Mouse (Mus musculus) intestine, embryonic 16.5 days (tissue): ENCODE data around the gene Ehd1. TPM values are rescaled to one million over a fixed set of nuclear protein-coding genes. Genes with fewer than 3 reads are reported as not detected.
"Not testable (repeated sequence)": the region's sequence is repeated elsewhere in the genome, so short reads cannot be mapped to it uniquely, and the experiment has no call there.

ENCODE experiments used
- ATAC-seq: fragments of 200-750 bp; cut with Nextera tagmentation; 2 replicates; pipeline ENCODE4 v1.8.0; 2017; ENCODE audit warnings: moderate TSS enrichment, moderate library complexity
- H3K27ac ChIP-seq: fragments of 300-500 bp; sonication (generic); 2 replicates; pipeline ENCODE4 v1.5.1; 2014; ENCODE audit warnings: mild to moderate bottlenecking, low read length
- H3K27me3 ChIP-seq: fragments of 300-500 bp; sonication (generic); replicated peaks from 2 replicates; pipeline ENCODE4 v1.6.1; 2014; ENCODE audit warnings: low read length, control low read depth, mixed read lengths; ENCODE audit not compliant: control insufficient read depth, insufficient read depth
- H3K36me3 ChIP-seq: fragments of 300-500 bp; sonication (generic); 2 replicates; pipeline ENCODE4 v1.6.1; 2014; ENCODE audit warnings: low read length, control low read depth; ENCODE audit not compliant: control insufficient read depth, insufficient read depth
- H3K4me1 ChIP-seq: fragments of 300-500 bp; sonication (generic); 2 replicates; pipeline ENCODE4 v1.6.1; 2014; ENCODE audit warnings: low read length, control low read depth, mixed read lengths; ENCODE audit not compliant: control insufficient read depth, insufficient read depth
- H3K4me2 ChIP-seq: fragments of 300-500 bp; sonication (generic); 2 replicates; pipeline ENCODE4 v1.6.1; 2014; ENCODE audit warnings: low read depth, low read length, control low read depth
- H3K4me3 ChIP-seq: fragments of 300-500 bp; sonication (generic); 2 replicates; pipeline ENCODE4 v1.5.1; 2014; ENCODE audit warnings: mild to moderate bottlenecking, low read length
- H3K9ac ChIP-seq: fragments of 300-500 bp; sonication (generic); 2 replicates; pipeline ENCODE4 v1.6.1; 2014; ENCODE audit warnings: low read depth, low read length
- H3K9me3 ChIP-seq: fragments of 300-500 bp; sonication (generic); 2 replicates; pipeline ENCODE4 v1.6.1; 2016; ENCODE audit warnings: low read length, control low read depth; ENCODE audit not compliant: control insufficient read depth
- WGBS: fragments of 180-500 bp; shearing (Covaris S2); extraction: QIAGEN DNeasy Blood & Tissue Kit; methylation state at CpG from one replicate; pipeline ENCODE4 v1.1.7; 2014; 5-methylcytosine and 5-hydroxymethylcytosine counted together
- polyA plus RNA-seq: library from polyadenylated mRNA; unstranded; fragments of >200 nt; fragmentation: Nextera tagmentation; extraction: Ambion mirVana; gene quantifications from 2 replicates; pipeline ENCODE4 v1.2.1, GENCODE M21; 2015

Ehd1 gene
- polyA plus RNA-seq, 1 experiment from 2014 or later = 135 TPM

- WGBS = 48% methylated on average over 4 of the region's 4 CpGs
- Histone ChIP-seq H3K4me1 (peaks cover 6% of the 10 kb centered on the region), H3K4me3 (no peak overlapping the region), H3K36me3 (peaks cover 13% of the 10 kb centered on the region; the same call in 1 of the 2 replicates), H3K9me3 (no peaks in the 10 kb centered on the region), H3K27ac (no peak overlapping the region), H3K27me3 (no peaks in the 10 kb centered on the region), H3K4me2 (no peak overlapping the region), H3K9ac (no peak overlapping the region)
- ATAC-seq = no peak
Measured at GRCm38 (mm10) chr19:6302522-6302921, 26.0 kb downstream of the Ehd1 start.

GRCm38 (mm10) chr19:6303831-6304230 lies 27.3 kb downstream of the Ehd1 start:
- H3K4me3 ChIP-seq = no peak overlapping the region
- peaks cover 10% of the 10 kb centered on the region for H3K4me1 ChIP-seq
- peak overlapping the region; percentile 18; the same call in 1 of the 2 replicates for H3K9ac ChIP-seq
- no peak overlapping the region for H3K4me2 ChIP-seq
- WGBS = 74% methylated on average over 6 of the region's 6 CpGs
- H3K27ac ChIP-seq = no peak overlapping the region
- no peaks in the 10 kb centered on the region for H3K27me3 ChIP-seq
- ATAC-seq = no peak
- no peaks in the 10 kb centered on the region for H3K9me3 ChIP-seq
- H3K36me3 ChIP-seq = 0 out of 2 replicates have a peak, but pooled peaks cover 2% of the 10 kb centered on the region

DNA sequence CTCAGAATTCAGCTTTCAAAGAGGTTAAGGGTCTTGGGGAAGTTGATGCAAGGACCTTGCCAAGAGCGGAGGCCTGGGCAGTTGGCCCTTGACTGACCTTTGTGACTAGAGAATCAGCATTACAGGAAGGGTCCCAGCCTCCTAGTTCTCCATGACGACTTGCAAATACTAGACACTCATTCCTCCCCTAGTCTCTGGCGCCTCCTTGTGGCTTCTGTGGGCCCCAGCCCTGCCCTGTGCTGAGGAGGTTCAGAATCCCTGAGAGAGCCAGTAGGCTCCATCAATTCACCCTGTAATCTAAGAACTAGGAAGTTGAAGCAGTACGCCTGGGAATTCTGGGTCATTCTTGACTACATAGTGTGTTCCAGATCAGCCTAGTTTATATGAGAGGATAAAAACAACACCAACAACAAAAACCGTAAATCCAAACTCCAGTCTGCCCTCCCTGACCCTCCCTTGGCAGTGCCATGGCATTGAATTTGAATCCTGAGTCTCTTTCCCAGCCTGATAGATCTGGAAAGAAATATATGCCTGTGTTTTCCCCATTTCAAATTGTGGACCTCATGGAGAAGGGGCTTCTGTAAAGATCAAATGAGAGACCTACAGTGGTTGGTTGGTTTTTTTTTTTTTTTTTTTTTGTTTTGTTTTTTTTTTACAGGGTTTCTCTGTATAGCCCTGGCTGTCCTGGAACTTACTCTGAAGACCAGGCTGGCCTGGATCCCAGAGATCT lies 28.4 kb downstream of the Ehd1 start:
- no peaks in the 10 kb centered on the region for H3K9me3 ChIP-seq
- no peak overlapping the region for H3K4me2 ChIP-seq
- peak; percentile 45 for ATAC-seq
- H3K4me1 ChIP-seq = peaks cover 10% of the 10 kb centered on the region
- H3K36me3 ChIP-seq = no peaks in the 10 kb centered on the region
- no peaks in the 10 kb centered on the region for H3K27me3 ChIP-seq
- H3K27ac ChIP-seq = no peak overlapping the region
- H3K9ac ChIP-seq = no peak overlapping the region
- no peak overlapping the region for H3K4me3 ChIP-seq
- WGBS = 21% methylated on average over 5 of the region's 5 CpGs

- 0 out of 2 replicates have a peak, but pooled peaks cover 1% of the 10 kb centered on the region for H3K36me3 ChIP-seq
- H3K4me3 ChIP-seq = peak overlapping the region; percentile 74
- H3K27ac ChIP-seq = peak overlapping the region; percentile 77; the same call in 1 of the 2 replicates
- peaks cover 7% of the 10 kb centered on the region for H3K4me1 ChIP-seq
- H3K27me3 ChIP-seq = no peaks in the 10 kb centered on the region
- H3K9me3 ChIP-seq = no peaks in the 10 kb centered on the region
- H3K4me2 ChIP-seq = peak overlapping the region; percentile 59
- 53% methylated on average over 8 of the region's 8 CpGs for WGBS
- ATAC-seq = no peak
- peak overlapping the region; percentile 87 for H3K9ac ChIP-seq
Measured at GRCm38 (mm10) chr19:6305517-6306115, 29.1 kb downstream of the Ehd1 start.

- peak; percentile 91 for ATAC-seq
- peak within 1 kb of the TSS; percentile 87 for H3K9ac ChIP-seq
- H3K9me3 ChIP-seq = no peaks in the 10 kb centered on the region
- peak within 1 kb of the TSS; percentile 74 for H3K4me3 ChIP-seq
- WGBS = under 1% methylated on average over 38 of the region's 38 CpGs
- peak within 1 kb of the TSS; percentile 59 for H3K4me2 ChIP-seq
- H3K27ac ChIP-seq = peak within 1 kb of the TSS; percentile 77
- H3K4me1 ChIP-seq = peaks cover 7% of the 10 kb centered on the region
- peaks cover 5% of the 10 kb centered on the region for H3K36me3 ChIP-seq
- no peaks in the 10 kb centered on the region for H3K27me3 ChIP-seq
Measured at GRCm38 (mm10) chr19:6306137-6306551, 29.6 kb downstream of the Ehd1 start, which contains the start of gene Cdc42bpg. Cdc42bpg (plus strand) TSS chr19:6306456.

GRCm38 (mm10) chr19:6306586-6306985 lies 30.1 kb downstream of the Ehd1 start:
- 0% methylated on average over 33 of the region's 34 CpGs for WGBS
- H3K4me2 ChIP-seq = peak overlapping the region; percentile 59
- peaks cover 7% of the 10 kb centered on the region for H3K4me1 ChIP-seq
- H3K9ac ChIP-seq = peak overlapping the region; percentile 87
- peaks cover 8% of the 10 kb centered on the region for H3K36me3 ChIP-seq
- peak overlapping the region; percentile 75 for H3K27ac ChIP-seq
- no peaks in the 10 kb centered on the region for H3K9me3 ChIP-seq
- no peaks in the 10 kb centered on the region for H3K27me3 ChIP-seq
- ATAC-seq = peak; percentile 75
- H3K4me3 ChIP-seq = peak overlapping the region; percentile 74

- H3K9me3 ChIP-seq = no peaks in the 10 kb centered on the region
- H3K4me2 ChIP-seq = peak overlapping the region; percentile 59
- 57% methylated on average over 9 of the region's 9 CpGs for WGBS
- peak; percentile 24; the same call in 1 of the 2 replicates for ATAC-seq
- peak overlapping the region; percentile 45 for H3K27ac ChIP-seq
- H3K36me3 ChIP-seq = peaks cover 8% of the 10 kb centered on the region
- H3K4me3 ChIP-seq = peak overlapping the region; percentile 74
- H3K4me1 ChIP-seq = peaks cover 7% of the 10 kb centered on the region
- H3K27me3 ChIP-seq = no peaks in the 10 kb centered on the region
- H3K9ac ChIP-seq = peak overlapping the region; percentile 87
Measured at GRCm38 (mm10) chr19:6307733-6308531, 31.4 kb downstream of the Ehd1 start.

DNA sequence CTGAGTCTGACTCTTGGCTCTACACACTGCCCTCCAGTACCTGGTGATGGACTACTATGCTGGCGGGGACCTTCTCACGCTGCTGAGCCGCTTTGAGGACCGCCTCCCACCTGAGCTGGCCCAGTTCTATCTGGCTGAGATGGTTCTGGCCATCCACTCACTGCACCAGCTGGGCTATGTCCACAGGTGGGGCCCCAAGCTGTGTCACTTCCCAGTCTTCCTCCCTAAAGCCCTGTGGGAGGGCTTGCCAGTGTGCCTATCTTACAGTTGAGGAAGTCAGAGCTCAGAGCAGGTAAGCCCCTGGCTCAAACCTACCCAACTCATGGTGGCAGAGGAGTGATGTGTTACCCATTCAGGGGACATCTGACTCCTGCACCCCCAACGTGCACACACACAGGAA lies 33.7 kb downstream of the Ehd1 start:
- Histone ChIP-seq H3K27me3 (no peaks in the 10 kb centered on the region), H3K9ac (no peak overlapping the region), H3K36me3 (peaks cover 22% of the 10 kb centered on the region), H3K27ac (no peak overlapping the region), H3K9me3 (no peaks in the 10 kb centered on the region), H3K4me2 (no peak overlapping the region), H3K4me1 (peaks cover 7% of the 10 kb centered on the region), H3K4me3 (no peak overlapping the region)
- no peak for ATAC-seq
- 89% methylated on average over 5 of the region's 5 CpGs for WGBS

DNA sequence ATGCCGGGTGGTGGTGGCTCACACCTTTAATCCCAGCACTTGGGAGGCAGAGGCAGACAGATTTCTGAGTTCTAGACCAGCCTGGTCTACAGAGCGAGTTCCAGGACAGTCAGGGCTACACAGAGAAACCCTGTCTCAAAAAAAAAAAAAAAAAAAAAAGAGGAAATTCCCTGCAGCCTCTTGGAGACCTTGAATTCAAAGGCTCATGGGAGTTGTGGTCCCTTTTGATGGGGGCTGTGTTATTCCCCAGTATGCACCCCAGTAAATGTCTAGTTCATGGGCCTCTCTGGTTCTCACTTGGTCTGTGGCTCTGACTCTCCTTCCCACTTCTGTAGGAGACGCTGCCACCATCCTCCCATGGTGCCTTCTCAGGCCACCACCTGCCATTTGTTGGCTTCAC lies 35.3 kb downstream of the Ehd1 start:
- not testable (repeated sequence) for H3K27me3 ChIP-seq, H3K9me3 ChIP-seq, H3K9ac ChIP-seq, ATAC-seq, H3K4me2 ChIP-seq, H3K4me1 ChIP-seq, H3K27ac ChIP-seq, H3K4me3 ChIP-seq
- 89% methylated on average over 3 of the region's 3 CpGs for WGBS
- peaks cover 28% of the 10 kb centered on the region for H3K36me3 ChIP-seq
